28 mouse cellular contexts compared by ENCODE assay signal in genomic region chr6:140649812-140650211, GRCm38 (mm10). TPM values are rescaled to one million over a fixed set of nuclear protein-coding genes. Genes with fewer than 3 reads are reported as not detected.
DNase-seq lines count a peak whose midpoint lies in the region; ATAC-seq and TF ChIP-seq lines count a peak whose summit lies in the region.
"Had no signal": no experiment of that assay in that cellular context is flagged by ENCODE, and none has a peak within 500 bp of the region (broad histone marks: within the 10 kb centered on the region; RNA-seq: fewer than 3 reads in every experiment).

No protein-coding gene starts in this region.

- no peak overlapping the region for H3K4me3 ChIP-seq in kidney, embryonic 16.5 days (ENCODE audit: low read length)
- no peak overlapping the region for H3K4me3 ChIP-seq in kidney, postnatal 0 days (replicated peaks; ENCODE audit: low read depth, low read length)
- H3K4me3 ChIP-seq in lung, postnatal 0 days (ENCODE audit: low read depth, low read length) = no peak overlapping the region
- no peak overlapping the region for H3K4me3 ChIP-seq in intestine, postnatal 0 days (ENCODE audit: low read depth, low read length)
- H3K4me3 ChIP-seq in hindbrain, embryonic 16.5 days (ENCODE audit: low read length) = no peak overlapping the region
- H3K4me3 ChIP-seq: embryonic facial prominence, embryonic 10.5 days; embryonic facial prominence, embryonic 13.5 days; erythroblast, embryonic 14.5 days; forebrain, embryonic 12.5 days; forebrain, embryonic 15.5 days; heart, adult 2 months; heart, embryonic 10.5 days; heart, embryonic 13.5 days had no signal

- peak; percentile 42 for DNase-seq in kidney, adult 11 months
- no peak for DNase-seq in kidney, postnatal 0 days (ENCODE audit: low spot score)
- DNase-seq in kidney, adult 18-20 months = no peak
- DNase-seq in lung, postnatal 0 days (ENCODE audit: low spot score) = peak; percentile 56
- DNase-seq in lung, adult 18-20 months = no peak
- DNase-seq: adrenal gland, adult 8-10 months; adrenal gland, postnatal 25 days; cerebellum, adult 11-12 months; cerebellum, adult 8-10 months; cerebellum, postnatal 10 days; cerebellum, postnatal 36 days; embryo, embryonic 11 days; gastrocnemius, postnatal 10 days; gastrocnemius, postnatal 36 days; heart, adult 2 months; heart, postnatal 14 days; heart, postnatal 4 days had no signal

- no peak overlapping the region for H3K4me2 ChIP-seq in kidney, embryonic 16.5 days (replicated peaks; ENCODE audit: low read depth, low read length)
- H3K4me2 ChIP-seq in kidney, postnatal 0 days (ENCODE audit: low read length) = no peak overlapping the region
- H3K4me2 ChIP-seq in lung, postnatal 0 days (replicated peaks; ENCODE audit: low read depth, low read length) = no peak overlapping the region
- H3K4me2 ChIP-seq in intestine, postnatal 0 days (replicated peaks; ENCODE audit: low read depth) = no peak overlapping the region
- H3K4me2 ChIP-seq in hindbrain, embryonic 16.5 days (ENCODE audit: low read length) = no peak overlapping the region
- H3K4me2 ChIP-seq: embryonic facial prominence, embryonic 13.5 days; forebrain, embryonic 12.5 days; forebrain, embryonic 15.5 days; heart, embryonic 13.5 days had no signal

- TF ChIP-seq CTCF in kidney, postnatal 0 days (IDR thresholded peaks at IDR 0.05; ENCODE audit: low read depth) = no peak
- TF ChIP-seq CTCF in lung, postnatal 0 days (IDR thresholded peaks at IDR 0.05) = no peak
- no peak for TF ChIP-seq CTCF in intestine, postnatal 0 days (IDR thresholded peaks at IDR 0.05; ENCODE audit: low read depth)

- no peak overlapping the region for H3K9ac ChIP-seq in kidney, embryonic 16.5 days (replicated peaks; ENCODE audit: low read length)
- no peak overlapping the region for H3K9ac ChIP-seq in kidney, postnatal 0 days (ENCODE audit: low read depth, low read length)
- H3K9ac ChIP-seq in lung, postnatal 0 days (replicated peaks; ENCODE audit: low read depth) = no peak overlapping the region
- H3K9ac ChIP-seq in intestine, postnatal 0 days (ENCODE audit: low read depth, low read length) = no peak overlapping the region
- no peak overlapping the region for H3K9ac ChIP-seq in hindbrain, embryonic 16.5 days (ENCODE audit: low read depth, low read length)
- H3K9ac ChIP-seq: embryonic facial prominence, embryonic 13.5 days; forebrain, embryonic 12.5 days; forebrain, embryonic 15.5 days; heart, embryonic 13.5 days had no signal

- peaks cover 44% of the 10 kb centered on the region for H3K36me3 ChIP-seq in kidney, embryonic 16.5 days (ENCODE audit: insufficient read depth, low read length)
- peaks cover 26% of the 10 kb centered on the region; the same call in 1 of the 2 replicates for H3K36me3 ChIP-seq in kidney, postnatal 0 days (ENCODE audit: insufficient read depth, low read length)
- 0 out of 2 replicates have a peak, but pooled peaks cover 5% of the 10 kb centered on the region for H3K36me3 ChIP-seq in lung, postnatal 0 days (ENCODE audit: insufficient read depth, low read length)
- H3K36me3 ChIP-seq in intestine, postnatal 0 days (ENCODE audit: control insufficient read depth, insufficient read depth) = peaks cover 48% of the 10 kb centered on the region
- H3K36me3 ChIP-seq in hindbrain, embryonic 16.5 days (ENCODE audit: control insufficient read depth, insufficient read depth, low read length) = peaks cover 19% of the 10 kb centered on the region

- H3K27me3 ChIP-seq in kidney, embryonic 16.5 days (ENCODE audit: insufficient read depth, low read length) = no peaks in the 10 kb centered on the region
- no peaks in the 10 kb centered on the region for H3K27me3 ChIP-seq in kidney, postnatal 0 days (ENCODE audit: insufficient read depth, low read length)
- no peaks in the 10 kb centered on the region for H3K27me3 ChIP-seq in lung, postnatal 0 days (replicated peaks; ENCODE audit: insufficient read depth, low read length)
- no peaks in the 10 kb centered on the region for H3K27me3 ChIP-seq in intestine, postnatal 0 days (replicated peaks; ENCODE audit: control insufficient read depth, insufficient read depth, low read length)
- H3K27me3 ChIP-seq in hindbrain, embryonic 16.5 days (replicated peaks; ENCODE audit: control insufficient read depth, insufficient read depth, low read length) = no peaks in the 10 kb centered on the region
- H3K27me3 ChIP-seq: embryonic facial prominence, embryonic 13.5 days; forebrain, embryonic 12.5 days; forebrain, embryonic 15.5 days; heart, embryonic 13.5 days had no signal

- ATAC-seq in kidney, embryonic 16.5 days (ENCODE audit: low FRiP score, low TSS enrichment) = no peak
- ATAC-seq in kidney, postnatal 0 days (replicated peaks; ENCODE audit: low FRiP score, low read depth) = 0 out of 2 replicates have a peak, but pooled peaks have one; percentile 49
- peak; percentile 48; the same call in 1 of the 2 replicates for ATAC-seq in lung, postnatal 0 days
- ATAC-seq in intestine, postnatal 0 days = peak; percentile 68
- ATAC-seq in hindbrain, embryonic 16.5 days = no peak
- ATAC-seq: activated CD4-positive, CD25-positive, alpha-beta regulatory T cell, adult 4 months; forebrain, embryonic 15.5 days had no signal

- H3K9me3 ChIP-seq in kidney, embryonic 16.5 days (ENCODE audit: low read length) = no peaks in the 10 kb centered on the region
- H3K9me3 ChIP-seq in kidney, postnatal 0 days (replicated peaks; ENCODE audit: low read length) = no peaks in the 10 kb centered on the region
- H3K9me3 ChIP-seq in lung, postnatal 0 days (ENCODE audit: low read length) = no peaks in the 10 kb centered on the region
- no peaks in the 10 kb centered on the region for H3K9me3 ChIP-seq in intestine, postnatal 0 days (ENCODE audit: control insufficient read depth)
- no peaks in the 10 kb centered on the region for H3K9me3 ChIP-seq in hindbrain, embryonic 16.5 days (ENCODE audit: control insufficient read depth, low read length)
- H3K9me3 ChIP-seq: embryonic facial prominence, embryonic 10.5 days; embryonic facial prominence, embryonic 13.5 days; forebrain, embryonic 12.5 days; forebrain, embryonic 15.5 days; heart, embryonic 10.5 days; heart, embryonic 13.5 days had no signal

- H3K4me1 ChIP-seq in kidney, embryonic 16.5 days (ENCODE audit: insufficient read depth, low read length) = no peaks in the 10 kb centered on the region
- no peaks in the 10 kb centered on the region for H3K4me1 ChIP-seq in kidney, postnatal 0 days (replicated peaks; ENCODE audit: insufficient read depth, low read length)
- H3K4me1 ChIP-seq in lung, postnatal 0 days (ENCODE audit: insufficient read depth, low read depth, low read length) = no peaks in the 10 kb centered on the region
- no peaks in the 10 kb centered on the region for H3K4me1 ChIP-seq in intestine, postnatal 0 days (replicated peaks; ENCODE audit: control insufficient read depth, insufficient read depth, low read length)
- H3K4me1 ChIP-seq in hindbrain, embryonic 16.5 days (ENCODE audit: control insufficient read depth, insufficient read depth, low read depth, low read length) = no peaks in the 10 kb centered on the region
- H3K4me1 ChIP-seq: embryonic facial prominence, embryonic 10.5 days; embryonic facial prominence, embryonic 13.5 days; forebrain, embryonic 12.5 days; forebrain, embryonic 15.5 days; heart, embryonic 10.5 days; heart, embryonic 13.5 days had no signal

- TF ChIP-seq EP300 in lung, postnatal 0 days (IDR thresholded peaks at IDR 0.05) = no peak

- WGBS in kidney, embryonic 16.5 days = 32% methylated on average over 1 of the region's 1 CpGs
- WGBS in kidney, postnatal 0 days = 19% methylated on average over 1 of the region's 1 CpGs
- 25% methylated on average over 1 of the region's 1 CpGs for WGBS in lung, postnatal 0 days
- 22% methylated on average over 1 of the region's 1 CpGs for WGBS in intestine, postnatal 0 days
- 26% methylated on average over 1 of the region's 1 CpGs for WGBS in hindbrain, embryonic 16.5 days

- H3K27ac ChIP-seq in kidney, embryonic 16.5 days (ENCODE audit: low read length) = no peak overlapping the region
- no peak overlapping the region for H3K27ac ChIP-seq in kidney, postnatal 0 days
- H3K27ac ChIP-seq in lung, postnatal 0 days (ENCODE audit: low read length) = no peak overlapping the region
- H3K27ac ChIP-seq in intestine, postnatal 0 days (ENCODE audit: low read depth, low read length) = no peak overlapping the region
- H3K27ac ChIP-seq in hindbrain, embryonic 16.5 days (ENCODE audit: low read depth, low read length) = no peak overlapping the region
- H3K27ac ChIP-seq: embryonic facial prominence, embryonic 10.5 days; embryonic facial prominence, embryonic 13.5 days; forebrain, embryonic 12.5 days; forebrain, embryonic 15.5 days; heart, adult 2 months; heart, embryonic 10.5 days; heart, embryonic 13.5 days had no signal

RNA-seq across cellular contexts. Expression of gene Aebp2, which starts 27.3 kb away (rescaled TPM):
- 9.4 and 10.8 TPM in 2 replicates for polyA plus RNA-seq in kidney, embryonic 16.5 days (2015; fragmentation: Nextera tagmentation; extraction: Ambion mirVana)
- polyA plus RNA-seq in kidney, postnatal 0 days (2015; fragmentation: Nextera tagmentation; extraction: Ambion mirVana) = 13.0 and 13.9 TPM in 2 replicates
- polyA plus RNA-seq in lung, postnatal 0 days (2015; fragmentation: Nextera tagmentation; extraction: Ambion mirVana) = 7.6 and 9.9 TPM in 2 replicates
- 8.2 and 9.5 TPM in 2 replicates for polyA plus RNA-seq in intestine, postnatal 0 days (2015; fragmentation: Nextera tagmentation; extraction: Ambion mirVana)
- polyA plus RNA-seq in hindbrain, embryonic 16.5 days (2015; fragmentation: Nextera tagmentation; extraction: Ambion mirVana) = 6.2 and 7.7 TPM in 2 replicates

Comparison
In these comparisons a context has a peak if more than half of its experiments do, and no peak if none do; other contexts are left out.
1. DNase-seq: peak in kidney, adult 11 months (single experiment) and lung, postnatal 0 days (single experiment); none in kidney, postnatal 0 days (single experiment), kidney, adult 18-20 months (single experiment) and lung, adult 18-20 months (0 of 2).
2. ATAC-seq: peak in kidney, postnatal 0 days (single experiment), lung, postnatal 0 days (single experiment) and intestine, postnatal 0 days (single experiment); none in kidney, embryonic 16.5 days (single experiment) and hindbrain, embryonic 16.5 days (single experiment).